Mouse (Mus musculus): ENCODE measurements around the gene Frmd4a.

DNA sequence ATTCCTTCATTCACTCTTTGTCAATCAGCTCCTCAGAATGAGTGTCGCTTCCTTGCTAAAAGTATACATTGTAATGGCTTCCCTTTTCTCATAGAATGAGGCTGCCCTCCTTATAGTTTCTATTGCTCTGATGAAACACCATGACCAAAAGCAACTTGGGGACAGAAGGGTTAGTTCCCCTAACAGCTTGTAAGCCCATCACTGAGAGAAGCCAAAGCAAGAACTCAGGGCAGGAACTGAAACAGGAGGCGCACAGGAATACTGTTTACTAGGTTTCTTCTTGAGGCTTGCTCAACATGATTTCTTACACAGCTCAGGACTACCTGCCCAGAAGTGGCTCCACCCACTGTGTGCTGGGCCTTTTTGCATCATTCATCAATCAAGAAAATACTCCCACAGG, 273.0 kb downstream of the Frmd4a start:
- TF ChIP-seq CTCF (IDR thresholded peaks at IDR 0.05; ENCODE audit: low read depth) (no peak), EP300 (IDR thresholded peaks at IDR 0.05; ENCODE audit: low read depth) (no peak)

All from liver, postnatal 0 days (tissue).